Mouse (Mus musculus) cerebellum, adult 9-11 months (tissue): ENCODE data around the gene Mgst1.

Experiments used
- DNase-seq: peaks from one replicate; pipeline ENCODE4 v3.0.0; 2022

Gene Mgst1

GRCm38 (mm10) chr6:138139930-138140329, at the start of gene Mgst1:
Gene Mgst1 (plus strand): TSS chr6:138140316.
- DNase-seq = no peak

GRCm38 (mm10) chr6:138092432-138092831, 47.7 kb upstream of the Mgst1 start:
- no peak for DNase-seq

GRCm38 (mm10) chr6:138095060-138095459, 45.1 kb upstream of the Mgst1 start:
- DNase-seq = no peak

GRCm38 (mm10) chr6:138099646-138100045, 40.5 kb upstream of the Mgst1 start:
- DNase-seq = no peak

- DNase-seq = no peak
Measured at GRCm38 (mm10) chr6:138101843-138102242, 38.3 kb upstream of the Mgst1 start.

- DNase-seq = no peak
Measured at GRCm38 (mm10) chr6:138102940-138103339, 37.2 kb upstream of the Mgst1 start.

- no peak for DNase-seq
Measured at GRCm38 (mm10) chr6:138104559-138104958, 35.6 kb upstream of the Mgst1 start.

- DNase-seq = no peak
Measured at GRCm38 (mm10) chr6:138117496-138117895, 22.6 kb upstream of the Mgst1 start.

- no peak for DNase-seq
Measured at GRCm38 (mm10) chr6:138128392-138129335, 11.5 kb upstream of the Mgst1 start.

- no peak for DNase-seq
Measured at GRCm38 (mm10) chr6:138130541-138130940, 9.6 kb upstream of the Mgst1 start.

- DNase-seq = no peak
Measured at GRCm38 (mm10) chr6:138140336-138140735, 220 bp downstream of the Mgst1 start.

- no peak for DNase-seq
Measured at GRCm38 (mm10) chr6:138141111-138141592, 1.0 kb downstream of the Mgst1 start.

- DNase-seq = no peak
Measured at GRCm38 (mm10) chr6:138142604-138143003, 2.5 kb downstream of the Mgst1 start.

GRCm38 (mm10) chr6:138143450-138143849, 3.3 kb downstream of the Mgst1 start:
- DNase-seq = no peak

GRCm38 (mm10) chr6:138153111-138153510, 13.0 kb downstream of the Mgst1 start:
- DNase-seq = no peak

- DNase-seq = no peak
Measured at GRCm38 (mm10) chr6:138163920-138164319, 23.8 kb downstream of the Mgst1 start.

GRCm38 (mm10) chr6:138171480-138172224, 31.5 kb downstream of the Mgst1 start:
- no peak for DNase-seq
